Mouse (Mus musculus) left cerebral cortex, adult 18-20 months (tissue): ENCODE results near the gene 4931423N10Rik. TPM values are rescaled to one million over a fixed set of nuclear protein-coding genes. Genes with fewer than 3 reads are reported as not detected.
"Not testable (repeated sequence)": the region's sequence is repeated elsewhere in the genome, so short reads cannot be mapped to it uniquely, and the experiment has no call there.

Experiments used
- DNase-seq, 2 experiments: peaks; one replicate each; pipeline ENCODE4 v3.0.0; 2021 to 2022; ENCODE audit warnings: low spot score in 2 of 2, mixed read lengths in 1 of 2
- long read RNA-seq, 2 experiments: library from polyadenylated mRNA; stranded (forward); transcript quantifications; one replicate each; pipeline ENCODE4 v2.0.0; 2021
- total RNA-seq, 2 experiments: library from RNA; stranded (reverse); gene quantifications; 2 replicates each; pipeline ENCODE4 v1.2.3; 2021

Gene 4931423N10Rik
- total RNA-seq, result under 1 TPM in 1 of 2 experiments, not detected in 1; 0.30 TPM
- long read RNA-seq, experiment 1, partial matches to known transcripts, result 0 of 1 reads
- long read RNA-seq, experiment 1, other reads (novel, unspliced or antisense), result 1 of 1 reads
- long read RNA-seq, experiment 2, result 0 reads

DNA sequence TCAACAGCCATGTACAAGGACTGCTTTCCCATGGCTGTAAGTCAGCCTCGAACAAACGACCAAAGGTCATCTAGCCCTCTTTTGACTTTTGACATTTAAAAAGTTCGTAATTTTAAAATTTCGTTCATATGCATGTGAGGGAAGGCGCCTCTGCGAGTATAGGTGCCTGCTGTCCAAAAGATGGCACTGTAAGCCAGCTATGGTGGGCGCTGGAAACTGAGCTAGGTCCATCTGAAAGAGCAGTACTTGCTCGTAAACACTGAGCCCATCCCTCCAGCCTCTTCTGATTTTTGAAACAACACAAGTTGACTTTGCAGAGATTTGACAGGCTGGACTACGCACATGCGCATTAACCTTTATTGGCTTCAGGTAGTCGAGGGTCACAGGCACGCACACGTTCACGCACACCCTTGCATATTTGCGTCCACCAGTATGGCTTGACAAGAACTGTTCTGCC lies at the start of gene 4931423N10Rik:
Gene 4931423N10Rik (plus strand): TSS at position 407 of the 457 bp plus-strand sequence.
- DNase-seq, result no peak

DNA sequence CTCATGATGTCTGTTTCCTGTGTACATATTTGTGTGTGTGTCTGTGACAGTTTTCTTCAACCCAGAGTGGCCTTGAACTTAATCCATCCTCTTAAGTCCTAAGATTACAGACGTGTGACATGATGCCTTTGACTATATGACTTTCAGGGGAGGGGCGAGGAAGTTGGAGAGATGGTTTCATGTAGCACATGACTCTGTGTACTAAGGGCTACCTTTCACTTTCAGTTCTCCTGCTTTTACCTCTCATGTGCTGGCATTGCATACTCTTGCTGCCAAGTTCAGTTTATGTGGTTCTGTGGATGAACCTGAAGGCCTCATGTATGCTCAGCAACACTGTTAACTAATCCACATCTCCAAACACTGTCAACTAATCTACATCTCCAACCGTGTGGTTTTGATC lies 35.0 kb upstream of the 4931423N10Rik start:
- no peak for DNase-seq

DNA sequence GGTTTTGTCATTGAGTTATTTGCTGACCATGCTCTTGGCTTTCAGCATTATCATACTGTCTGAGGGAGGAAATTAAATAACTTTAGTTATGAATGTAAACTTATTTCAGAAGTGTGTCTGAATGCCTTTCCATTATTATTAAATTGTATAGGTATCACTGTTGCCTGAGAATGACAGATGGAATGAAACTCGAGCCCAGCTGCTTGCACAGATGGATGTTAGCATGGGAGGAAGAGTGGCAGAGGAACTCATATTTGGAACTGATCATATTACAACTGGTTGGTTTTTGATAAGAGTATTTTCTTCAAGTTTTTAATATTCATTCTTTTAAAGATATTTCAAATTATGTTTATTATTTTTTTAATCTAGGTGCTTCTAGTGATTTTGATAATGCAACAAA lies 12.9 kb upstream of the 4931423N10Rik start:
- DNase-seq, result no peak

DNA sequence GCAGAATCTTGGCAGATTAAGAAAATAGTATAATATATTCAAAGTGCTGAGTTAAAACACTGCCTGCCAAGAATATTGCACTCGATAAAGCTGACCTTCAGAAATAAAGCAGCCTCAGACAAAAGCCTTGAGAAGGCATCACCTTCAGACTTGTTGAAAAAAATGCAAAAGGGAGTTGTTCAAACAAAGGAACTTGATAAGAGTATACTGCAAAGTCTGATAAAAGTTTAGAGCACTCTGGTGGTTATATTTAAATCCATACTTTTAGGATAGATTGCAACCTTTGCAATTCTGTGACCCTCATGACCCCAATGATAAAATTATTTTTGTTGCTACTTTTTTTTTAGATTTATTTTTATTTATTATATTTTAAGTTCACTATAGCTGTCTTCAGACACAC lies 6.2 kb upstream of the 4931423N10Rik start:
- no peak for DNase-seq

DNA sequence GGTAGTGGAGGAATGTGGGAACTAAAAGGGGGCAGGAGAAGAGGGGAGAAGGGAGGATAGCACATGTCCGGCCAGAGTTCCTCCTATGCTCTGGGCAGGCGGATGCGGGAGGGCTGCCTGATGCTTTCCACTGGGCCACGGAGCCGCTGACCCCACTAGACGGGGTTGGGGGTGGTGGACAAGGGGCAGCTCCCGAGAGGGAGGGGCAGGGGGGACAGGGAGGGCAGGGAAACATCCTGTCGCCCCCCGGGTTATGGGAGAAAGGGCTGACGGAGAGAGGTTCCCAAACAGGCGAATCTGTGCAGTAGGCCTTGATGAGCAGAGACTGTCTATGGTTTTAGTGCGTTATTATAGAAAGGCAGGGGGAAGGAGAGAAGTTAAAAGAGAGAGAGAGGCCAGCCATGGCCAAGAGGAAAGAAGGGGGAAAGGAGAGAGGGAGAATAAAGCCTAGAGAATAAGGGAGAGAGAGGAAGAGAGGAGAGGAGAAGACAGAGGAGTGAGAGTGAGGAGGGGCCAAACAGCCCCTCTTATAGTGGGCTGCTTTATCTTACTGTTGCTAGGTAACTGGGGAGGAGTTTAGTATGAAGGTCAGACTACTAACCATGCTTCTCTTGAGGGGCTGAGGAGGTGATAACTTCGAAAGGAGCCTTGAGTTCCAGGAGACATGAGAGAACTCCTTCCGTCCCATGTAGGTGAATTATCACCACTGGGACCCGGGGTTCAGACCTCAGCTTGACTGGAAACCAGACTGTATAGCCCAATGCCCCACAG lies 4.2 kb upstream of the 4931423N10Rik start:
- DNase-seq, result no peak

DNA sequence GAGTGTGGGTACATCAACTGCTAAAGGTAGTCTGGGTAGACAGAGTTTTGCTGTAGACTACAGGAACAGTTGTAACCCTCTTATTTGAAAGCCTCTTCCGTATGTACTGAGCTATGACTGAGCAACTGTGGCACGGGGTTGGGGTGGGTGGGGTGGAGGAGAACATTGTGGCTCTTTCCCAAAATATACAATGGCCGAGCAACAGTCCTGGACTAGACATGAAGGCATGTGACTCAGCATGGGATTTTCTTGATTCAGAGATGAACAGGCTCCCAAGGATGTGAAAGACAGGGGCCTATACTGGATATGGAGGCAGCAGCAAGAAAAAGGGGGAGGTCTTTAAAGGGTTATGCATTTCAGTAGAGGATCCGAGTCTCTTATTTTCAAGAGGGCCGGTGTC lies 6.4 kb downstream of the 4931423N10Rik start:
- no peak for DNase-seq

DNA sequence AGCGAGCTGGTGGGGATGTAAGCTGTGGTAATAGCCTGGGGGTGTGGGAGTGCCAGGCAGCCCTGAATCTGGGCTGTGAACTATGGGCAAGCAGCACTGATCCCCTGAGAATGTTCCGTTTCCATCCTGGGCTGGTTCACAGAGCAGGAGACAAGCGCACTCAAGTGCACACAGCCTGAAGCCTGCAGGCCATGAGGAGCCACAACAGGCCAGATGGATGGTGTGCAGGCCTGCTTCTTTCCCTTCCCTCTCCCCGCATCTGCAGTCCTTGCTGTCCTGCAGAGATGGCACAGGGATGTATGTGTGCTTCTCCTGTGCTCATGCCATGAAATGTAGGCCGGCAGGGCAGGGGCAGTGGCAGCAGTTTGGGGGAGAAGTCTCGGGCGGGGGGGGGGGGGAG lies 17.9 kb downstream of the 4931423N10Rik start:
- no peak for DNase-seq

DNA sequence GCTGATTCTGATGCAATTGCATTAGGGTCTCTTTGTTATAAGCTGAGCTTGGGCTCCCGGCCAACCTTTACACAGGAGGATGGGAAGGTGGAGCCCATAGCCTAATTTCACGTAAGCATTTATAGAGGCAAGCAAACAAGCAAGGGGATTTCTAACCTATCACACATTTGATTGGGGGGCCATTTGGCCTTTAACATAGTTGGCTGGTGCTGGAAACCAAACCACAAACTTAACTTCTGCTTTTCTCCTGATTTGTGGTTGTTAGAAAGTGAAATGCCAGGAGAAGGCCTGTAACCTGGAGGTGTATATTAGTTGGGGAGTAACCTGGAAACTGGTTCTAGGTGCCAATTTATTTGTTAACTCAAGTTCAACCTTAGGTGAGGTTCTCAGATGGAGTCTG lies 21.2 kb downstream of the 4931423N10Rik start:
- DNase-seq, result no peak

DNA sequence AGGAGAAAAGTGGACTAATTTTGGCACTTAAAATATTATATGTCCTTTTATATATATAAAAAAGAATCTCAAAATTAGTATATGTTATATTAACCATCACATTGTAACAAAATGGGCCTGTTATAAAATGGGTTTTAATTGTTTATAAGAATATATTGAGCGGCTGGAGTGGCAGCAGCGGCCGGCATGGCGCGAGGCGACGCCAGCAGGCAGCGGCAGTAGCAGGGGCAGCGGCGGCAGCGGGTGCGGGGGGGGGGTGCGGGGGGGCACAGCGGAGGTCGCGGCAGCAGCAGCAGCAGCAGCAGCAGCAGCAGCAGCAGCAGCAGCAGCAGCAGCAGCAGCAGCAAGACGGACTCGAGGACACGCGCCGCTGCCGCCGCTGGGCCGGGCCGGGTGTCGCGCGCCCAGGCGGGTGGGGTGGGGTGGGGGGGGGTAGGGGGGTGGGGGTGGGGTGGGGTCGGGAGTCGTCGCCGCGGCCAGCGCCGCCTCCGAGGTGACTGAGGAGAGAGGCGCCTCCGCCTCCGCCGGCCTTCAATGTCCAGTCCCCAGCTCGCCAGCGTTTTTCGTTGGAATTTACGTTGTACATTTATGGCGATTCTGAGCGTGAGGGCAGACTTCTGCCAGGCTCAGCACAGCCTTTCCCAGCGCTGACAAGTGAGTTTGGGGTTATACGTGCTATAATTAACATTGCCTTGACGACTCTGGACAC lies 26.9 kb downstream of the 4931423N10Rik start:
- DNase-seq, result peak in 1 of 2 experiments; percentile 6

DNA sequence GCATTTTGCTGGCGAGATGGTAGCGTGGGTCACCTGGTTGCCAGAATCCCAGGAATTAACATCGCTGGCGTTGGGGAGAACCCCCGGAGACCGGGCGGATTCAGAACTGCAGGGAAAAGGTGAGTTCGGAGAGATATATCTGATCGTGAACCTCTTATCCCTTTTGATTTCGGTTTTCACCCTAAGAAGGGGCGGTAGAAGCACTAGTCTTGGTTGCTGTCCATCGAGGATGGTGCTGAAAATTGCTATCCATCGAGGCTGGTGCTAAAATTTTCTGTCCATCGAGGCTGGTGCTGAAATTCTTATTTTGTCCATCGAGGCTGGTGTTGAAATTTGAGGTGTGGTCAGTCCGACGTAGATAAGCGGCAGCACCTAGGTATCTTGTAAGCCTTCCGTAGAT lies 83.7 kb downstream of the 4931423N10Rik start:
- DNase-seq, result not testable (repeated sequence)

DNA sequence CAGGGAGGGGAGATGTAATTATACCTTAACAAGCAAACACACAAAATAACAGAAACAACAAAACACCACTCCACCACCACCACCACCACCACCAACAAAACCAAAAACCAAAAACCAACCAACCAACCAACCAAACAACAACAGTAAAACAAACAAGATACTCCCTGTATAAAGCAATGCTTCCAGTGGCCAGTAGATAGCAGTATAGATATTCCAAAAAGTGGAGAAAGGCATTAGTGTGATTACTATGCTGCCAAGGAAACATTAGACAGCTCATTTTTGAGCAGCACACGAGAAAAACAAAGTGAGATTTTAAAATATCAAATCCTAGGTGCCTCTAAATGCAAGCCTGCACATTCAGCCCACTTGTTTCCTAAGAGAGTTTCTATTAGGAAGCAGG lies 107.6 kb downstream of the 4931423N10Rik start:
- DNase-seq, result no peak

Other genes with a start within 250 kb of the 4931423N10Rik start
- 100 to 1,000 TPM; 142 to 146 TPM for gene Abi1, start 167.2 kb upstream of the 4931423N10Rik start, total RNA-seq
- gene Acbd5, start 139.3 kb upstream of the 4931423N10Rik start, total RNA-seq, result 10 to 100 TPM; 74.9 to 80.3 TPM
- under 1 TPM; 0.70 to 0.98 TPM for gene Mastl, start 51.5 kb upstream of the 4931423N10Rik start, total RNA-seq
- gene Yme1l1, start 51.1 kb upstream of the 4931423N10Rik start, total RNA-seq, result 10 to 100 TPM; 79.1 to 82.2 TPM
- gene Nxph2, start 113.8 kb downstream of the 4931423N10Rik start, total RNA-seq, result 1 to 10 TPM; 1.9 to 2.1 TPM